ENCODE assay signal across 9 mouse cellular contexts in genomic region chr1:82288421-82288990, GRCm38 (mm10). TPM values are rescaled to one million over a fixed set of nuclear protein-coding genes. Genes with fewer than 3 reads are reported as not detected.
A peak's percentile ranks its signal among the peaks of the same experiment; 100 is the strongest.
DNase-seq lines count a peak whose midpoint lies in the region; ATAC-seq and TF ChIP-seq lines count a peak whose summit lies in the region.
"Had no signal": no experiment of that assay in that cellular context is flagged by ENCODE, and none has a peak within 500 bp of the region (broad histone marks: within the 10 kb centered on the region; RNA-seq: fewer than 3 reads in every experiment).

No protein-coding gene starts in this region.

- H3K9ac ChIP-seq in heart, postnatal 0 days (replicated peaks; ENCODE audit: low read depth, low read length), result peak overlapping the region; percentile 80; the same call in 1 of the 2 replicates
- H3K9ac ChIP-seq in liver, embryonic 13.5 days, result no peak overlapping the region

- H3K27me3 ChIP-seq in heart, postnatal 0 days (ENCODE audit: control insufficient read depth, insufficient read depth, low read length), result peaks cover 4% of the 10 kb centered on the region; the same call in 1 of the 2 replicates
- peaks cover 85% of the 10 kb centered on the region for H3K27me3 ChIP-seq in liver, embryonic 13.5 days

- peak overlapping the region; percentile 2 for H3K4me3 ChIP-seq in lung, adult 2 months (replicated peaks; ENCODE audit: extremely low read depth, low read depth, low read length)
- peak overlapping the region; percentile 70 for H3K4me3 ChIP-seq in embryonic fibroblast, embryonic 13.5 days (ENCODE audit: insufficient read depth, low read length)
- H3K4me3 ChIP-seq in heart, postnatal 0 days (ENCODE audit: low read depth, low read length), result peak overlapping the region; percentile 78
- peak overlapping the region; percentile 6; the same call in 1 of the 2 replicates for H3K4me3 ChIP-seq in liver, embryonic 13.5 days (replicated peaks)

- TF ChIP-seq EP300 in heart, postnatal 0 days (IDR thresholded peaks at IDR 0.05; ENCODE audit: low read depth), result no peak

- no peak for ATAC-seq in heart, postnatal 0 days (ENCODE audit: insufficient read depth, low read depth)
- ATAC-seq in liver, embryonic 13.5 days (ENCODE audit: low read depth), result no peak

- DNase-seq in lung, adult 2 months, result no peak
- DNase-seq in lung, postnatal 25 days (ENCODE audit: low spot score), result no peak
- DNase-seq in heart, postnatal 0 days (ENCODE audit: low spot score), result no peak
- no peak for DNase-seq in liver, embryonic 13.5 days
- DNase-seq in urinary bladder, postnatal 36 days (ENCODE audit: low spot score in 2 of 2), result no peak
- no peak for DNase-seq in kidney, adult 8-10 months
- no peak for DNase-seq in frontal cortex, adult 2 months (ENCODE audit: extremely low spot score in 1 of 2, low spot score in 1 of 2)

- 0 out of 2 replicates have a peak, but pooled peaks have one; percentile 6 for TF ChIP-seq CTCF in lung, adult 2 months (IDR thresholded peaks at IDR 0.05; ENCODE audit: insufficient read depth, low read length)
- no peak for TF ChIP-seq CTCF in embryonic fibroblast, embryonic 13.5 days (IDR thresholded peaks at IDR 0.05; ENCODE audit: borderline replicate concordance, insufficient read depth, low read length)
- TF ChIP-seq CTCF in heart, postnatal 0 days (IDR thresholded peaks at IDR 0.05; ENCODE audit: low read depth), result peak; percentile 55

- no peak overlapping the region for H3K27ac ChIP-seq in embryonic fibroblast, embryonic 13.5 days (ENCODE audit: insufficient read depth, low read length)
- peak overlapping the region; percentile 96; the same call in 1 of the 2 replicates for H3K27ac ChIP-seq in heart, postnatal 0 days (ENCODE audit: low read depth)
- H3K27ac ChIP-seq in liver, embryonic 13.5 days, result no peak overlapping the region

- 72% methylated on average over 18 of the region's 18 CpGs for WGBS in lung, adult 2 months
- WGBS in heart, postnatal 0 days, result 57% methylated on average over 18 of the region's 18 CpGs
- 77% methylated on average over 18 of the region's 18 CpGs for WGBS in liver, embryonic 13.5 days (ENCODE audit: insufficient replicate concordance)

- peak overlapping the region; percentile 90 for H3K4me2 ChIP-seq in heart, postnatal 0 days (ENCODE audit: low read depth, low read length)
- peak overlapping the region; percentile 61 for H3K4me2 ChIP-seq in liver, embryonic 13.5 days

- no peaks in the 10 kb centered on the region for H3K9me3 ChIP-seq in heart, postnatal 0 days (replicated peaks; ENCODE audit: control insufficient read depth, low read length)
- no peaks in the 10 kb centered on the region for H3K9me3 ChIP-seq in liver, embryonic 13.5 days (replicated peaks)

- peaks cover 22% of the 10 kb centered on the region for H3K4me1 ChIP-seq in lung, adult 2 months (ENCODE audit: control insufficient read depth, insufficient read depth, low read length)
- 0 out of 2 replicates have a peak, but pooled peaks cover 3% of the 10 kb centered on the region for H3K4me1 ChIP-seq in embryonic fibroblast, embryonic 13.5 days (ENCODE audit: control insufficient read depth, insufficient read depth, low read length)
- peaks cover 19% of the 10 kb centered on the region; the same call in 1 of the 2 replicates for H3K4me1 ChIP-seq in heart, postnatal 0 days (ENCODE audit: control insufficient read depth, insufficient read depth)
- peaks cover 26% of the 10 kb centered on the region for H3K4me1 ChIP-seq in liver, embryonic 13.5 days (replicated peaks)

- H3K36me3 ChIP-seq in heart, postnatal 0 days (replicated peaks; ENCODE audit: control insufficient read depth, insufficient read depth, low read length), result no peaks in the 10 kb centered on the region
- H3K36me3 ChIP-seq in liver, embryonic 13.5 days, result peaks cover 16% of the 10 kb centered on the region

- TF ChIP-seq POLR2A in lung, adult 2 months (IDR thresholded peaks at IDR 0.05; ENCODE audit: borderline replicate concordance, extremely low read depth, low read depth, low read length), result no peak
- no peak for TF ChIP-seq POLR2A in embryonic fibroblast, embryonic 13.5 days (IDR thresholded peaks at IDR 0.05; ENCODE audit: low read depth, low read length)

RNA-seq across cellular contexts. Expression of gene Irs1, which starts 2.7 kb away (rescaled TPM):
- 9.6 and 11.1 TPM in 2 replicates for polyA plus RNA-seq in lung, adult 2 months (2012; rRNA removed)
- polyA plus RNA-seq in embryonic fibroblast, embryonic 13.5 days (2011; ENCODE audit: insufficient read length, low read depth, missing spikeins), result 27.5 and 41.2 TPM in 2 replicates
- total RNA-seq in heart, postnatal 0 days (2014; rRNA removed; ENCODE audit: low replicate concordance), result 40.0 and 66.6 TPM in 2 replicates
- 4.4 and 4.7 TPM in 2 replicates for polyA plus RNA-seq in heart, postnatal 0 days (2015; fragmentation: Nextera tagmentation; extraction: Ambion mirVana)
- polyA plus RNA-seq in liver, embryonic 13.5 days (2015; fragmentation: Nextera tagmentation; extraction: Ambion mirVana), result 0.75 and 0.96 TPM in 2 replicates
- 8.5 and 9.5 TPM in 2 replicates for polyA plus RNA-seq in frontal cortex, adult 2 months (2012; rRNA removed)

RNA-seq across cellular contexts. Expression of gene Rhbdd1, which starts 27.7 kb away (rescaled TPM):
- polyA plus RNA-seq in lung, adult 2 months (2012; rRNA removed), result 13.5 and 16.3 TPM in 2 replicates
- polyA plus RNA-seq in embryonic fibroblast, embryonic 13.5 days (2011; ENCODE audit: insufficient read length, low read depth, missing spikeins), result 38.0 and 40.7 TPM in 2 replicates
- total RNA-seq in heart, postnatal 0 days (2014; rRNA removed; ENCODE audit: low replicate concordance), result 10.7 and 13.2 TPM in 2 replicates
- 5.5 and 6.6 TPM in 2 replicates for polyA plus RNA-seq in heart, postnatal 0 days (2015; fragmentation: Nextera tagmentation; extraction: Ambion mirVana)
- polyA plus RNA-seq in liver, embryonic 13.5 days (2015; fragmentation: Nextera tagmentation; extraction: Ambion mirVana), result 8.6 and 10.3 TPM in 2 replicates
- 6.1 and 7.0 TPM in 2 replicates for polyA plus RNA-seq in frontal cortex, adult 2 months (2012; rRNA removed)

RNA-seq across cellular contexts. Expression of gene Gm9747, which starts 55.6 kb away (rescaled TPM):
- polyA plus RNA-seq in lung, adult 2 months (2012; rRNA removed), result 0.04 TPM in 1 of 2 replicates, not detected in the other
- not detected in 2 replicates for polyA plus RNA-seq in embryonic fibroblast, embryonic 13.5 days (2011; ENCODE audit: insufficient read length, low read depth, missing spikeins)
- not detected in 2 replicates for total RNA-seq in heart, postnatal 0 days (2014; rRNA removed; ENCODE audit: low replicate concordance)
- 15.6 and 17.1 TPM in 2 replicates for polyA plus RNA-seq in heart, postnatal 0 days (2015; fragmentation: Nextera tagmentation; extraction: Ambion mirVana)
- polyA plus RNA-seq in liver, embryonic 13.5 days (2015; fragmentation: Nextera tagmentation; extraction: Ambion mirVana), result 2.6 and 3.3 TPM in 2 replicates
- 0.04 and 0.10 TPM in 2 replicates for polyA plus RNA-seq in frontal cortex, adult 2 months (2012; rRNA removed)
- polyA plus RNA-seq: small intestine, adult 2 months had no signal

Comparison
In these comparisons a context has a peak if more than half of its experiments do, and no peak if none do; other contexts are left out.
1. H3K4me3 ChIP-seq: peak in every context shown above with its lines; median percentile 78 in heart, postnatal 0 days; 70 in embryonic fibroblast, embryonic 13.5 days; 6 in liver, embryonic 13.5 days; 2 in lung, adult 2 months.